Mouse (Mus musculus) hindbrain, embryonic 10.5 days (tissue): ENCODE measurements around the gene Mr1. TPM values are rescaled to one million over a fixed set of nuclear protein-coding genes. Genes with fewer than 3 reads are reported as not detected.

Experiments used
- polyA plus RNA-seq: library from polyadenylated mRNA; unstranded; fragments of >200 nt; fragmentation: Nextera tagmentation; extraction: Ambion mirVana; gene quantifications from 2 replicates; pipeline ENCODE4 v1.2.1, GENCODE M21; 2016

Mr1 gene
- polyA plus RNA-seq, 1 experiment from 2014 or later = 1.1 TPM

Other genes with a start within 250 kb of the Mr1 start
- gene Ier5, start 47.2 kb downstream of the Mr1 start, polyA plus RNA-seq = 4.1 and 7.0 TPM in 2 replicates
- gene Stx6, start 11.9 kb upstream of the Mr1 start, polyA plus RNA-seq = 84.4 and 101 TPM in 2 replicates
- 5.3 and 6.2 TPM in 2 replicates for gene BC034090, start 97.6 kb upstream of the Mr1 start, polyA plus RNA-seq